ENCODE assay signal across 1 mouse cellular context in the genomic region with DNA sequence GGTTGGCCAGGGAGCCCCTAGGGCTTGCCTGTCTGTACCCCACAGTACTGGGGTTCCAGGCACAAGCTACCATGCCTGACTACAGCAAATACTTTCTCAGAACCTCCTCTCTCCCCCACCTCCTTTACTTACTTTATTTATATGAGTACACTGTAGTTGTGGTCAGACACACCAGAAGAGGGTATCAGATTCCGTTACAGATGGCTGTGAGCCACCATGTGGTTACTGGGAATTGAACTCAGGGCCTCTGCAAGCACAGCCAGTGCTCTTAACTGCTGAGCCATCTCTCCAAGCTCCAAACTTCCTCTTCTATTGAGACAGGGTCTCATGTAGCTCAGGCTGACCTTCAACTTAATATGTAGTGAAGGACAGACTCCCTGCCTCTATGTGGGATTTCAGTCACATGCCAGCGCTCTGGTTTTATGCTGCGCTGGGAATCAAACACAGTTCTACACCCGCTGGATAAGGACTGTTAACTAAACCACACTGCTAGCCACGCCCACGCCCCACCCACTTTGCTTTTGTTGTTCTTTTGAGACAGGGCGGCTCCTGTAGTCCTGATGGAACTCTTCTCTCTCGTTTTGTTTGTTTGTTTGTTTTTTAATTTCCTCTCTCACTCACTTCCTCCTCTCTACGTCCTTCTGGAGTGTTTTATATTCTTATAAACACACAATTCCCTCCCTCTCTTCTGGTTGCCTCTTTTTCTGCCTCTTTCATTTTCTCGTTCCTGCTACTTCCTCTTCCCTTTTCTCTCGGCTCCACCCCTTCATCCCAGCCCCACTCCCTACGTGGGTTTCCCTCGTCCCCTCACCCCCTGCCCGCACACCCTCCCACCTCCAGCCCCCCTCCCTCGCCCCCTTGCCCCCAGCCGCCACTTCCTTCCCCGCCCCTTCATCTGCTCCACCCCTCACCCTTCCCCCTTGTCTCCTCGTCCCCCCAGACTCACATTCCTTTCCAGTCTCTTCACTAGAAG.
TF ChIP-seq lines count a peak whose summit lies in the region.

No protein-coding gene starts in this region.

TF ChIP-seq in ES-E14, 5 proteins besides CTCF, POLR2A, EP300 and RAD21:
- no peak for TF ChIP-seq MAFK (IDR thresholded peaks at IDR 0.05; ENCODE audit: insufficient read depth, low read depth, low read length)
- TF ChIP-seq HCFC1 (IDR thresholded peaks at IDR 0.05; ENCODE audit: borderline replicate concordance, insufficient read depth, low read length), result no peak
- TF ChIP-seq ZC3H11A (IDR thresholded peaks at IDR 0.05; ENCODE audit: borderline replicate concordance, low read depth, low read length), result no peak
- no peak for TF ChIP-seq ZNF384 (IDR thresholded peaks at IDR 0.05; ENCODE audit: low read depth, low read length)
